8 mouse cellular contexts compared by ENCODE assay signal in genomic region chr19:7523292-7523691, GRCm38 (mm10). TPM values are rescaled to one million over a fixed set of nuclear protein-coding genes. Genes with fewer than 3 reads are reported as not detected.
A peak's percentile ranks its signal among the peaks of the same experiment; 100 is the strongest.
DNase-seq lines count a peak whose midpoint lies in the region; TF ChIP-seq lines count a peak whose summit lies in the region.

No protein-coding gene starts in this region.

- TF ChIP-seq CTCF in cerebellum, adult 2 months (IDR thresholded peaks at IDR 0.05; ENCODE audit: borderline replicate concordance, insufficient read depth, low read depth, low read length) = no peak

- 100% methylated on average over 1 of the region's 1 CpGs for WGBS in cerebellum, adult 2 months

- no peak overlapping the region for H3K27ac ChIP-seq in cerebellum, adult 2 months (ENCODE audit: insufficient read depth, low read length)

- no peak overlapping the region for H3K4me3 ChIP-seq in cerebellum, adult 2 months (replicated peaks; ENCODE audit: insufficient read depth, low read depth, low read length)

- H3K27me3 ChIP-seq in cerebellum, adult 2 months (ENCODE audit: control insufficient read depth, insufficient read depth, low read length) = no peaks in the 10 kb centered on the region

- TF ChIP-seq POLR2A in cerebellum, adult 2 months (IDR thresholded peaks at IDR 0.05; ENCODE audit: borderline replicate concordance, insufficient read depth, low read length) = no peak

- DNase-seq in cerebellum, postnatal 10 days = peak; percentile 30 to 40
- DNase-seq in cerebellum, adult 2 months = no peak
- peak; percentile 17 for DNase-seq in kidney, postnatal 14 days
- DNase-seq in kidney, adult 9 months = no peak
- DNase-seq in 3T3-L1 (ENCODE audit: low read depth, low spot score) (peak; percentile 49), ZHBTc4 (ENCODE audit: low read depth, low spot score) (peak; percentile 55)
- no peak for DNase-seq in left cerebral cortex, adult 11 months (ENCODE audit: low spot score)
- DNase-seq in testis, postnatal 10 days (ENCODE audit: low spot score) = no peak

- H3K4me1 ChIP-seq in cerebellum, adult 2 months (ENCODE audit: control insufficient read depth, insufficient read depth, low read length) = no peaks in the 10 kb centered on the region

RNA-seq across cellular contexts. Expression of gene Atl3, which starts 29.5 kb away (rescaled TPM):
- polyA plus RNA-seq in cerebellum, adult 2 months (2012; rRNA removed) = 18.1 and 18.3 TPM in 2 replicates

RNA-seq across cellular contexts. Expression of gene Pla2g16, which starts 34.0 kb away (rescaled TPM):
- polyA plus RNA-seq in cerebellum, adult 2 months (2012; rRNA removed) = 50.6 and 56.9 TPM in 2 replicates

RNA-seq across cellular contexts. Expression of gene Rtn3, which starts 40.2 kb away (rescaled TPM):
- 563 and 663 TPM in 2 replicates for polyA plus RNA-seq in cerebellum, adult 2 months (2012; rRNA removed)

Comparison
In these comparisons a context has a peak if more than half of its experiments do, and no peak if none do; other contexts are left out.
1. DNase-seq: peak in cerebellum, postnatal 10 days (2 of 2), kidney, postnatal 14 days (single experiment), 3T3-L1 (single experiment) and ZHBTc4 (single experiment); none in cerebellum, adult 2 months (0 of 2), kidney, adult 9 months (single experiment), left cerebral cortex, adult 11 months (single experiment) and testis, postnatal 10 days (single experiment).